Mouse (Mus musculus): ENCODE data around the gene Tmx2. TPM values are rescaled to one million over a fixed set of nuclear protein-coding genes. Genes with fewer than 3 reads are reported as not detected.
"Not testable (repeated sequence)": the region's sequence is repeated elsewhere in the genome, so short reads cannot be mapped to it uniquely, and the experiment has no call there.

The Tmx2 gene
- total RNA-seq (2014; rRNA removed) (50.6 and 53.6 TPM in 2 replicates), polyA plus RNA-seq (2012; rRNA removed) (83.5 and 92.1 TPM in 2 replicates)

- H3K79me2 ChIP-seq (ENCODE audit: control insufficient read depth, insufficient read depth, low read length) = peaks cover 6% of the 10 kb centered on the region; the same call in 1 of the 2 replicates
- 14% methylated on average over 8 of the region's 8 CpGs for WGBS
- H3K4me1 ChIP-seq (ENCODE audit: control insufficient read depth, insufficient read depth, low read length) = peaks cover 1% of the 10 kb centered on the region; the same call in 1 of the 2 replicates
- peaks cover 17% of the 10 kb centered on the region for H3K36me3 ChIP-seq (ENCODE audit: control insufficient read depth, insufficient read depth, low read length)
- H3K9ac ChIP-seq (ENCODE audit: low read depth, low read length) = peak within 1 kb of the TSS; percentile 89
- peak within 1 kb of the TSS; percentile 98 for H3K4me3 ChIP-seq (ENCODE audit: insufficient read depth, low read depth, low read length)
- H3K27ac ChIP-seq (replicated peaks; ENCODE audit: insufficient read depth, low read depth, low read length) = no peak within 1 kb of the TSS
- TF ChIP-seq CTCF (IDR thresholded peaks at IDR 0.05; ENCODE audit: low read depth, low read length) (no peak), POLR2A (IDR thresholded peaks at IDR 0.05; ENCODE audit: extremely low read depth, insufficient read depth, low read length) (no peak)
- no peaks in the 10 kb centered on the region for H3K27me3 ChIP-seq (ENCODE audit: control insufficient read depth, insufficient read depth, low read length)
- DNase-seq (ENCODE audit: extremely low read depth, low read depth, low spot score) = no peak
These were observed at the start of gene Tmx2 for GRCm38 (mm10) chr2:84679016-84679415. Gene Tmx2 (minus strand): TSS chr2:84679140.

- WGBS = 91% methylated on average over 5 of the region's 5 CpGs
- H3K4me1 ChIP-seq (ENCODE audit: control insufficient read depth, insufficient read depth, low read length) = peaks cover 20% of the 10 kb centered on the region
- peaks cover 14% of the 10 kb centered on the region for H3K36me3 ChIP-seq (ENCODE audit: control insufficient read depth, insufficient read depth, low read length)
- H3K27me3 ChIP-seq (ENCODE audit: control insufficient read depth, insufficient read depth, low read length); H3K4me3 ChIP-seq (ENCODE audit: insufficient read depth, low read depth, low read length); H3K79me2 ChIP-seq (ENCODE audit: control insufficient read depth, insufficient read depth, low read length); H3K27ac ChIP-seq (replicated peaks; ENCODE audit: insufficient read depth, low read depth, low read length); DNase-seq (ENCODE audit: extremely low read depth, low read depth, low spot score); H3K9ac ChIP-seq (ENCODE audit: low read depth, low read length): not testable (repeated sequence)
These were observed 49.3 kb upstream of the Tmx2 start for GRCm38 (mm10) chr2:84728191-84728590.

GRCm38 (mm10) chr2:84727172-84727858 lies 48.4 kb upstream of the Tmx2 start, which contains the start of gene Clp1:
Gene Clp1 (minus strand): TSS chr2:84727350.
- Histone ChIP-seq H3K27ac (replicated peaks; ENCODE audit: insufficient read depth, low read depth, low read length) (peak within 1 kb of the TSS; percentile 88), H3K9ac (ENCODE audit: low read depth, low read length) (peak within 1 kb of the TSS; percentile 73), H3K4me1 (ENCODE audit: control insufficient read depth, insufficient read depth, low read length) (peaks cover 20% of the 10 kb centered on the region), H3K27me3 (ENCODE audit: control insufficient read depth, insufficient read depth, low read length) (no peaks in the 10 kb centered on the region), H3K36me3 (ENCODE audit: control insufficient read depth, insufficient read depth, low read length) (peaks cover 15% of the 10 kb centered on the region), H3K79me2 (ENCODE audit: control insufficient read depth, insufficient read depth, low read length) (peaks cover 9% of the 10 kb centered on the region; the same call in 1 of the 2 replicates), H3K4me3 (ENCODE audit: insufficient read depth, low read depth, low read length) (peak within 1 kb of the TSS; percentile 64)
- under 1% methylated on average over 39 of the region's 39 CpGs for WGBS
- TF ChIP-seq CTCF (IDR thresholded peaks at IDR 0.05; ENCODE audit: low read depth, low read length) = no peak
- TF ChIP-seq POLR2A (IDR thresholded peaks at IDR 0.05; ENCODE audit: extremely low read depth, insufficient read depth, low read length) = peak; percentile 59
- DNase-seq (ENCODE audit: extremely low read depth, low read depth, low spot score) = peak; percentile 92

- Histone ChIP-seq H3K4me1 (ENCODE audit: control insufficient read depth, insufficient read depth, low read length) (peaks cover 20% of the 10 kb centered on the region), H3K27ac (replicated peaks; ENCODE audit: insufficient read depth, low read depth, low read length) (peak overlapping the region; percentile 24), H3K79me2 (ENCODE audit: control insufficient read depth, insufficient read depth, low read length) (peaks cover 9% of the 10 kb centered on the region; the same call in 1 of the 2 replicates), H3K4me3 (ENCODE audit: insufficient read depth, low read depth, low read length) (peak overlapping the region; percentile 50), H3K36me3 (ENCODE audit: control insufficient read depth, insufficient read depth, low read length) (peaks cover 15% of the 10 kb centered on the region), H3K9ac (ENCODE audit: low read depth, low read length) (peak overlapping the region; percentile 46), H3K27me3 (ENCODE audit: control insufficient read depth, insufficient read depth, low read length) (no peaks in the 10 kb centered on the region)
- no peak for TF ChIP-seq CTCF (IDR thresholded peaks at IDR 0.05; ENCODE audit: low read depth, low read length)
- TF ChIP-seq POLR2A (IDR thresholded peaks at IDR 0.05; ENCODE audit: extremely low read depth, insufficient read depth, low read length) = no peak
- no peak for DNase-seq (ENCODE audit: extremely low read depth, low read depth, low spot score)
- WGBS = 1% methylated on average over 9 of the region's 9 CpGs
These were observed 47.8 kb upstream of the Tmx2 start for GRCm38 (mm10) chr2:84726716-84727115.

GRCm38 (mm10) chr2:84725770-84726169 lies 46.8 kb upstream of the Tmx2 start:
- Histone ChIP-seq H3K4me3 (ENCODE audit: insufficient read depth, low read depth, low read length) (0 out of 2 replicates have a peak overlapping the region, but pooled peaks have one; percentile 11), H3K79me2 (ENCODE audit: control insufficient read depth, insufficient read depth, low read length) (peaks cover 9% of the 10 kb centered on the region; the same call in 1 of the 2 replicates), H3K4me1 (ENCODE audit: control insufficient read depth, insufficient read depth, low read length) (peaks cover 14% of the 10 kb centered on the region), H3K27ac (replicated peaks; ENCODE audit: insufficient read depth, low read depth, low read length) (no peak overlapping the region), H3K27me3 (ENCODE audit: control insufficient read depth, insufficient read depth, low read length) (no peaks in the 10 kb centered on the region), H3K36me3 (ENCODE audit: control insufficient read depth, insufficient read depth, low read length) (peaks cover 15% of the 10 kb centered on the region), H3K9ac (ENCODE audit: low read depth, low read length) (no peak overlapping the region)
- peak; percentile 52 for DNase-seq (ENCODE audit: extremely low read depth, low read depth, low spot score)
- TF ChIP-seq CTCF (IDR thresholded peaks at IDR 0.05; ENCODE audit: low read depth, low read length) = no peak
- 37% methylated on average over 10 of the region's 10 CpGs for WGBS

GRCm38 (mm10) chr2:84723856-84724255 lies 44.9 kb upstream of the Tmx2 start:
- 97% methylated on average over 14 of the region's 14 CpGs for WGBS
- H3K27me3 ChIP-seq (ENCODE audit: control insufficient read depth, insufficient read depth, low read length) = no peaks in the 10 kb centered on the region
- TF ChIP-seq CTCF (IDR thresholded peaks at IDR 0.05; ENCODE audit: low read depth, low read length) (no peak), POLR2A (IDR thresholded peaks at IDR 0.05; ENCODE audit: extremely low read depth, insufficient read depth, low read length) (no peak)
- no peak overlapping the region for H3K4me3 ChIP-seq (ENCODE audit: insufficient read depth, low read depth, low read length)
- peaks cover 14% of the 10 kb centered on the region for H3K4me1 ChIP-seq (ENCODE audit: control insufficient read depth, insufficient read depth, low read length)
- H3K36me3 ChIP-seq (ENCODE audit: control insufficient read depth, insufficient read depth, low read length) = peaks cover 15% of the 10 kb centered on the region
- no peak for DNase-seq (ENCODE audit: extremely low read depth, low read depth, low spot score)
- H3K79me2 ChIP-seq (ENCODE audit: control insufficient read depth, insufficient read depth, low read length) = peaks cover 9% of the 10 kb centered on the region; the same call in 1 of the 2 replicates
- no peak overlapping the region for H3K9ac ChIP-seq (ENCODE audit: low read depth, low read length)
- H3K27ac ChIP-seq (replicated peaks; ENCODE audit: insufficient read depth, low read depth, low read length) = no peak overlapping the region
